Mouse (Mus musculus): ENCODE measurements around the gene Ndufs7. TPM values are rescaled to one million over a fixed set of nuclear protein-coding genes. Genes with fewer than 3 reads are reported as not detected.

Ndufs7 gene
- total RNA-seq, 2 experiments from 2014 or later = 194 to 206 TPM

DNA sequence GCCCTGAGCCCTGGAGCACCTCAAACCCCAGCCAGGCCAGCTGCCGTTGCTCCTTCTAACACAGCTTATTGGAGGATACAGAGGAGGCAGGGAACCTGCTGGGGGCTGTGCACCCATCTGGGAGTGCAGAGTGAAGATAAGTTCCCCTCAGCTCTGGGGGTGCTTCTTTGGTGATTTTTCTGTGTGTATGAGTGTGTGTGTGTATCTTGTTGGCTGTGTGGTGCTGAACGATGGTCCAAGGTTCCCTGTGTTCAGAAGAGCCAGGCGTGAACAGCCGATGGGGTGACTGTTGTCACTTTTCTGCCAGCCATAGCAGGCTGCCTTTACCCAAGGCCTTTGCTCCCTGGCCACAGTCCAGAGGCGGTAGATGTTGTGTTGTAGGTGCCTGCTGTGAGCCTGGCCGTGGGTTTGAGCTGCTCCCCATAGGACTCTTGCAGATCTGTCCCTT is 21.8 kb downstream of the Ndufs7 start:
- intact Hi-C loops (cut with DNase I) = no loop called here
- Histone ChIP-seq H3K4me3 (no peak overlapping the region), H3K27ac (no peak overlapping the region)
- DNase-seq (ENCODE audit: extremely low spot score in 1 of 2, low spot score in 2 of 2) = no peak
- no peak for TF ChIP-seq CTCF (IDR thresholded peaks at IDR 0.05)

DNA sequence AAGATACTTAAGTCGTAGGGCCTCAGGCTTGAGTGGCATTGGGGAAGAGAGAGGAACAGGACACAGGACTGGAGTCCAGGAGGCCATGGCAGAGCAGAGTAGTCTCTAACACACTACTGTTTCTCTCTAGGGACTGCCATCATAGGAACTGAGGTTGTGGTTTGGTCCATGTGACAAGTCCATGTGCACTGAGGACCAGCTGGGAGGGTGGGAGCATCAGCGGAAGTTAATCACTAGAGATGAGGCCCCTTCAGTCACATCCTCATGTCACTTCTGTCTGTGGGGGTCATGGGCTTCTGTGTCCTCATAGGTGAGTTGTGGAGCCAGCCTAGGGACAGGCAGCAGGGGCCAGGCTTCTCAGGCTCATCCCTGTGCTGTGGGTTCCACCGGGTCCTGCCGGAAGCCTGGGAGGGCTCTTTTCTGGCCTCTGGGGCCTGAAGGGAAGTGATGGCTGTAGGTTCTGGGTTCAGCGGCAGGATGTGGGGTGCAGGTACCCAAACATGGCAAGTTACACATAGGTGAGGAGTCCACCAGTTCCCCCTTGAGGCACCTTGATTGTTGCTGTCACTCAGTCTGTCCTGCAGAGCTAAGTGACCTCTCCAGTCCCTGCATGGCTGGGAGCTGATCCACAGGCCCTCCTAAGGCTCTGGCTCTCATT is 22.4 kb downstream of the Ndufs7 start:
- no peak for TF ChIP-seq CTCF (IDR thresholded peaks at IDR 0.05)
- H3K27ac ChIP-seq = no peak overlapping the region
- no peak overlapping the region for H3K4me3 ChIP-seq
- DNase-seq (ENCODE audit: extremely low spot score in 1 of 2, low spot score in 2 of 2) = no peak
- intact Hi-C loops (cut with DNase I) = no loop called here

DNA sequence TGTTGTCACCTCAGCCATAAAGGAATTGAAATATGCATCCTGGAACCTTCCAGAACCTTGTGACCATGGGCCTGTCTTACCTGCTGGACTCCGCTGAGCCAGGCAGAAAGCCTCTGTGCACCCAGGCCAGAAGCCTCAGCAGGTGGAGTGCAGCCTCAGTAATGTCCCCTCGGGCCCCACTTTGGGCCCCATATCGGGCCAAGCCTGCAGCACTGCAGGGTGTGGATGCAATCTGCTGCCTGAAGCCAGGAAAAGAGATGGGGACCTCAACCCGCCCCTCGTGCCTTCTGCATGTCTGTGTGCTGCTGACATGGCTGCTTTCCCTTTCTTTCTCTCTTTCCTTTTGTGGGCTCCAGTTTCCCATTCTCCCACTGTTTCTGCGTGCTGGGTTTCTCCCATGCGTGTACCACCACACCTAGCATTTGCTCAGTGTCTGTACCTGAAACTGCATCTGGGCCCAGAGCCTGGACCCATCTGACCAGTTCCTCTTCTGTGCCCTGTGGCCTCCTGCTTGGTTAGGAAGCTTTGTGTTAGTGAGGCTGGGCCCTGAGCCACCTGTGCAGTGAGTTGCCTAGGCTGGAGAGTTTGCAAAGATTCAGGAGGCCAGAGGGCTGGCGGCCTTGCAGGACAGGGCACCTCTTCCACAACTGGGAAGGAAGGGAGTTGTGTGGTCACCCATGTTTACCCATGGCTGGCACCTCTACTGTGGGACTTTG is 23.1 kb downstream of the Ndufs7 start:
- Histone ChIP-seq H3K4me3 (no peak overlapping the region), H3K27ac (no peak overlapping the region)
- intact Hi-C loops (cut with DNase I) = no loop called here
- no peak for TF ChIP-seq CTCF (IDR thresholded peaks at IDR 0.05)
- no peak for DNase-seq (ENCODE audit: extremely low spot score in 1 of 2, low spot score in 2 of 2)

DNA sequence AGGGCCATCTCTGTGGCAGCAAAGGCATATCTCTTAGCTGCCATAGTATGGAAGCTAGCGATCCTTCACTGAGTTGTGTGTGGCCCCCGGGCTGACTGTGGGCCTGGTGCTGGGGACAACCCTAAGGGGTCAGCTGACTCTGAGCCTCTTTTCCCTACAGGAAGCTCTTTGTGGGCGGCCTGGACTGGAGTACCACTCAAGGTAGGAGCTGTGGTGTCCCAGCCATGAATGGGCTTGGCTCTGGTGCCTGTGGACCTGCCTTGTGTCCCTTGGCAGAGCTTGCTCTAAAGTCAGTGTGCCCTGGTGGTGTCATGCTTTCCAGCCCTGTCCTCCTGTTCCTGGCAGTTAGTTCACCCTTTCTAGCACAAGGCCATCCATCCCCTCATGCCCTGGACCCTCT is 24.9 kb downstream of the Ndufs7 start:
- Histone ChIP-seq H3K4me3 (no peak overlapping the region), H3K27ac (no peak overlapping the region)
- TF ChIP-seq CTCF (IDR thresholded peaks at IDR 0.05) = no peak
- intact Hi-C loops (cut with DNase I) = no loop called here
- DNase-seq (ENCODE audit: extremely low spot score in 1 of 2, low spot score in 2 of 2) = no peak

DNA sequence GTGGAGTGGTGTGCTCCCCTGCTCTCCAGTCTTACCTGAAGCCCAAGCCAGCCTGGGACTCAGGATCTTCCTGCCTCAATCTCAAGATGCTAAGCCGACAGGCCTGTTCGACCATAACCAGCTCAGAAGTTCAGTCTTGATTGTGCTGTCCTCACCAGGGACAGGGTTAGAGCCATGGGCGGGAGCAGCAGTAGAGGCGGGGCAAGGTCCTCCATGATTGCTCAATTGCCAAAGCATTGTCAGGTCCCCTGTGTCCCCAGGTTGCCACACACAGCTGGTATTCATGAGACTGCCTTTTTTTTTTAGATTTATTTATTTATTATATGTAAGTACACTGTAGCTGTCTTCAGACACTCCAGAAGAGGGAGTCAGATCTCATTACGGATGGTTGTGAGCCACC is 27.3 kb downstream of the Ndufs7 start:
- DNase-seq (ENCODE audit: extremely low spot score in 1 of 2, low spot score in 2 of 2) = no peak
- intact Hi-C loops (cut with DNase I) = no loop called here
- Histone ChIP-seq H3K27ac (no peak overlapping the region), H3K4me3 (no peak overlapping the region)
- TF ChIP-seq CTCF (IDR thresholded peaks at IDR 0.05) = no peak

DNA sequence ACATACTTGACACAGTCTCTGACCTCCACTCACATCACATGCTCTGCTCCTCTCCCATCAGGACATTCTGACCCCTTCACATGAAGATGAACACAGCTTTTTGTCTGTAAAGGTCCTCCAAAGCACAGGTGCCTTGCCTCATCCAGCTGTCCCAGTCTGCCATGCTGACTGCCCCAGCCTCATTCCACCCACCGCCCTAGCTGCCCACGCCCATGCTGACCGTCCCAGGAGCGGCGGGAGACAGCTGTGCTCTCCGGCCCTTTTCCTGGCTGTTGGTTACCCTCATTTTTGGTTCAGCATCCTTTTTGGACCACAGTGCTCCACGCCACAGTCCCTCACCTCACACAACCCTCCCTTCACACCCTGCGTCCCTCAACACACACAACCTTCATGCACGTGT is 29.5 kb downstream of the Ndufs7 start:
- no peak overlapping the region for H3K27ac ChIP-seq
- TF ChIP-seq CTCF (IDR thresholded peaks at IDR 0.05) = no peak
- intact Hi-C loops (cut with DNase I) = no loop called here
- no peak overlapping the region for H3K4me3 ChIP-seq
- no peak for DNase-seq (ENCODE audit: extremely low spot score in 1 of 2, low spot score in 2 of 2)

DNA sequence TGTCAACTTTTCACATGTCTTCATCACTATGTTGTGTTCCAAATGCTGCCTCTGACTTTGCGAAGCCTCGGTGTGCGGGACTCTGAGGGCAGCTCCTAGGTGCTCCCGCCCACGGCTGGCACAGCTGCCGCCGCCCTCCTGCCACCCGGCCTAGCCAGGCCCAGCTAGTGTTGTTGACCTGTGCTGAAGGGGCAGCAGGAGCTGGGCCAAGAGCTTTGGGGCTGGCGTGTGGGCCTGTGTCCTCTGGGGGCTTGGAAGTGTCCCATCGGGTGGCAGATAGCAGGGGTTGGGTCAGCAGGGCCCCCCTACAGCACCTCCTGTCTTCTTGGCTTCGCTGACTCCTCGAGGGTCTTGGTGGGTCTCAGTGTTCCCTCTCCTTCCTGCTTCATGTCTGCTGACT is 30.4 kb downstream of the Ndufs7 start:
- intact Hi-C loops (cut with DNase I) = no loop called here
- TF ChIP-seq CTCF (IDR thresholded peaks at IDR 0.05) = no peak
- no peak for DNase-seq (ENCODE audit: extremely low spot score in 1 of 2, low spot score in 2 of 2)
- Histone ChIP-seq H3K27ac (no peak overlapping the region), H3K4me3 (no peak overlapping the region)

DNA sequence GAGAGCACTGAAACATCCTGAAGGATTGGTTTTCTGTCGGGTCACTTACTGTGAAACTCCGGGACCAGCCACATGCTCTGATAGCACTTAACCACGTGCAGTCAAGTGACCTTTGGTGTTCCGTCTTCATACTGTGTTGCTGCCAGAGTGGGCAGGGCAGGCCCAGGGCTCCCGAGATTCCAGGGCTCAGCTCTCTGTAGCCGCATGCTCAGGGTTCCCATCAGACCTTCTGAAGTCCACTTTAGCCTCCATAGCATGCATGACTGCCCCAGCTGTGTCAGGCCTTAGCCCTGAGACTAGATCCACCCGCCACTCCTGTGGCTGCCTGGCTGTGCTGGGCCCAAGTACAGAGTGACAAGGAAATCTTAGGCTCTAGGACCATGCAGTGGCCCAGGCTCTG is 32.4 kb downstream of the Ndufs7 start:
- DNase-seq (ENCODE audit: extremely low spot score in 1 of 2, low spot score in 2 of 2) = no peak
- Histone ChIP-seq H3K4me3 (no peak overlapping the region), H3K27ac (peak overlapping the region; percentile 50)

DNA sequence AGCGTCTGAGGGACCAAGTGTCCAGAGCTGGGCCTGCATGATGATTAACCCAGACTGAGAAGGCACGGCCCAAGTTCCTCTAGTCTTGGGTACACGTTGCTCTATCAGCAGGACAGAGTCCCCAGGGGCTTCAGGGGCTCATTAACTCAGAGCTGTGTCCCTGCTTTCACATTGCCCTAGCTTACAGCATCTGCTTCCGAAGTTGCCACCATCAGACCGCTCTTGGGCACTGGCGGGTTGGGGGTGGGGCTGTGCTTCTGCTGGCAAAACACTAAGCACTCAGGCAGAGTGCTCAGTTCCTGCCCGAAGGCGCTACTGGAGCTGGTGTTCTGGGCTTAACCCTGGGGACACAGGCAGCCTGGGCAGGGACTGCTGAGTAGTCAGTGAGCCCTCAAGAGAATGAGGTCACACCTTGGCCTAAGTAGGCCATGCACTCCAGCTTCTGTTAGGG is 33.0 kb downstream of the Ndufs7 start:
- intact Hi-C loops (cut with DNase I) = no loop called here
- no peak for TF ChIP-seq CTCF (IDR thresholded peaks at IDR 0.05)
- DNase-seq (ENCODE audit: extremely low spot score in 1 of 2, low spot score in 2 of 2) = no peak
- Histone ChIP-seq H3K4me3 (no peak overlapping the region), H3K27ac (peak overlapping the region; percentile 50)

More for the DNA sequence above, 32.4 kb downstream of the Ndufs7 start:
- TF ChIP-seq CTCF (IDR thresholded peaks at IDR 0.05) = no peak
- intact Hi-C loops (cut with DNase I) = no loop called here

DNA sequence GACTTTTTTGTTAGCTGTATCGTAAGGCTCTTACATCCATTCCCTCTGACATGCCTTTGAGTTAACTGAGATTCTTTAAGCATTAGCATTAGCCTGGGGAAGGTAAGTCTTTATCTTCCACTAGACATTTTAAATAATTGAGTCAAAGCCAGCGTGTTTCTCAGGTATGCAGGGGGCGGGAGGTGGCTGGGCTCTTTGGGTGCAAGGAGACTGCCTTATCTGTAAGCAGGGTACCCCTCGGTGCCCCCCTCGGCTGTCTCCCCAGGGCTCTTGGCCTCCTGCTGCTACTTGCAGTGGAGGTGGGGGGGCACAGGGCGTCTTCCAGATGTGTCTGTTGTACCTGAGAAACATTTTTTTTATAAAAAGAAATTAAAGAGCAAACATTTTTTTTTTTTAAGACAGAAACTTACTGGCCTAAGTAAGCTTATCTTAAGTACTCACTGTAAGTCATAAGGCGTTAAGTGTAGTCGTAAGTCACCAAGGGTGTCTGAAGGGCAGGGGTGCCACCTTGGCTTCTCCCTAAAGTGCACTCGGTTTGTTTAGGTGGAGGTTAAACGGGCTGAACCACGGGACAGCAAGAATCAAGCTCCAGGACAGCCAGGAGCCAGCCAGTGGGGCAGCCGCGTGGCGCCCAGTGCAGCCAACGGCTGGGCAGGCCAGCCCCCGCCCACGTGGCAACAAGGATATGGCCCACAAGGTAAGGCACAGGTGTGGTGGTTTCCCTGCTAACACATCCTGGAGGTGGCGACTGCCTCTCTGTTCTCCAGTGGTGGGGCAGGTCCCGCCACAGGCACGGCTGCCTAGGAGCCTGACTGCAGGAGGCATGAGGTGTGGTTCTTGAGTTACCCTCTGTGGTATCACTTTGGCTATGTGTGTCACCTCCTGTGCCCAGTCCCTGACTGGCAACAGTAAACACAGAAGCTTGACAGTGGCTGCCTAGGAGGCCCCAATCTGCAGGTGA is 33.8 kb downstream of the Ndufs7 start:
- DNase-seq (ENCODE audit: extremely low spot score in 1 of 2, low spot score in 2 of 2) = no peak
- Histone ChIP-seq H3K4me3 (no peak overlapping the region), H3K27ac (no peak overlapping the region)
- intact Hi-C loops (cut with DNase I) = no loop called here
- no peak for TF ChIP-seq CTCF (IDR thresholded peaks at IDR 0.05)

DNA sequence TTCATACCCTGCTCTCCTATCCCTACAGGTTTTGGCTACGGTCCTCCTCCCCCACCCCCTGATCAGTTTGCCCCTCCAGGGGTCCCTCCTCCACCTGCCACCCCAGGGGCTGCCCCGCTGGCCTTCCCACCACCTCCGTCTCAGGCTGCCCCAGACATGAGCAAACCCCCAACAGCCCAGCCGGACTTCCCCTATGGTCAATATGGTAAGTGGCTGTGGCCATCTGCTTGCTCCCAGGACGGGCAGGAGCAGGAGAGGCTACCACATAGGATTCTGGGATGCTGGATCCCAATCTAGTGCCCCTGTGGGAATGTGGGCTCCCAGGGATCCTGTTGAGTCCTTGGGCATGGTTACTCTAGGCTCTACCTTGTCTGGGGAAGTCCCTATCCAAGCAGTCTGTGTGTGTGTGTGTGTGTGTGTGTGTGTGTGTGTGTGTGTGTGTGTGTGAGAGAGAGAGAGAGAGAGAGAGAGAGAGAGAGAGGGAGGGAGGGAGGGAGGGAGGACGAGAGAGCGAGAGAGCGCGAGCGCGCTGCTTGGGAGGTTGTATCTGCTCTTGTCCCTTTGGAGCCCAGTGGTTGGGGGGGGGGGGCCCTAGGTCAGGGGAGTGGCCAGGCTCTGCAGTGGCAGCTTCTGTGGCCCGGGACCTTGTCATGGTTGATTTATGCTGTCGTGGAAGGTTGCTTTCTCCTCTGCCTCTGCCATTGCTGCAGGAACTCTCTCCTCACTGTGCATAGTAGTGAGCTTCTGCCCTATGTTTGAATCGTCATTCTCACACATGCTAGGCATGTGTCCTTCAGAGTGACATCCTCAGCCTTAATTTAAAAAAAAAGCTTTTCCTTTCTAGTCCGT is 36.5 kb downstream of the Ndufs7 start:
- no peak for DNase-seq (ENCODE audit: extremely low spot score in 1 of 2, low spot score in 2 of 2)
- H3K27ac ChIP-seq = no peak overlapping the region
- intact Hi-C loops (cut with DNase I) = no loop called here
- no peak overlapping the region for H3K4me3 ChIP-seq
- TF ChIP-seq CTCF (IDR thresholded peaks at IDR 0.05) = no peak

Data from left cerebral cortex, adult 2 months (tissue).